Mouse (Mus musculus) limb, embryonic 12.5 days (tissue): ENCODE measurements around the gene Fam71a. TPM values are rescaled to one million over a fixed set of nuclear protein-coding genes. Genes with fewer than 3 reads are reported as not detected.

ENCODE experiments used
- ATAC-seq: fragments of 200-750 bp; cut with Nextera tagmentation; 2 replicates; pipeline ENCODE4 v1.8.0; 2017; ENCODE audit warnings: low read depth, moderate TSS enrichment; ENCODE audit not compliant: insufficient number of reproducible peaks, insufficient read depth, low FRiP score, low TSS enrichment
- H3K27ac ChIP-seq: fragments of 300-500 bp; sonication (generic); 2 replicates; pipeline ENCODE4 v1.5.1; 2016; ENCODE audit warnings: mild to moderate bottlenecking, moderate library complexity
- H3K27me3 ChIP-seq: fragments of 300-500 bp; sonication (generic); 2 replicates; pipeline ENCODE4 v1.6.1; 2016; ENCODE audit warnings: mild to moderate bottlenecking, moderate library complexity
- H3K36me3 ChIP-seq: fragments of 300-500 bp; sonication (generic); 2 replicates; pipeline ENCODE4 v1.6.1; 2016; ENCODE audit warnings: mild to moderate bottlenecking, moderate library complexity
- H3K4me1 ChIP-seq: fragments of 300-500 bp; sonication (generic); replicated peaks from 2 replicates; pipeline ENCODE4 v1.6.1; 2016
- H3K4me2 ChIP-seq: fragments of 300-500 bp; sonication (generic); 2 replicates; pipeline ENCODE4 v1.6.1; 2016; ENCODE audit warnings: mild to moderate bottlenecking, moderate library complexity
- H3K4me3 ChIP-seq: fragments of 300-500 bp; sonication (generic); replicated peaks from 2 replicates; pipeline ENCODE4 v1.5.1; 2016; ENCODE audit warnings: mild to moderate bottlenecking
- H3K9ac ChIP-seq: fragments of 300-500 bp; sonication (generic); replicated peaks from 2 replicates; pipeline ENCODE4 v1.6.1; 2016; ENCODE audit warnings: mild to moderate bottlenecking, moderate library complexity
- H3K9me3 ChIP-seq: fragments of 300-500 bp; sonication (generic); 2 replicates; pipeline ENCODE4 v1.6.1; 2016; ENCODE audit warnings: mild to moderate bottlenecking, moderate library complexity
- WGBS: fragments of 180-500 bp; shearing (Covaris S2); methylation state at CpG from one replicate; pipeline ENCODE4 v1.1.7; 2016; 5-methylcytosine and 5-hydroxymethylcytosine counted together
- polyA plus RNA-seq: library from polyadenylated mRNA; unstranded; fragments of >200 nt; fragmentation: Nextera tagmentation; extraction: Ambion mirVana; gene quantifications from 2 replicates; pipeline ENCODE4 v1.2.1, GENCODE M21; 2016

Gene Fam71a
- polyA plus RNA-seq, 1 experiment from 2014 or later = not detected

- 81% methylated on average over 11 of the region's 11 CpGs for WGBS
Observed at GRCm38 (mm10) chr1:191115514-191116238, 48.9 kb downstream of the Fam71a start.

GRCm38 (mm10) chr1:191114868-191115267 lies 49.7 kb downstream of the Fam71a start:
- Histone ChIP-seq H3K27me3 (no peaks in the 10 kb centered on the region), H3K27ac (no peak overlapping the region), H3K4me1 (peaks cover 8% of the 10 kb centered on the region; the same call in 1 of the 2 replicates), H3K4me2 (no peak overlapping the region), H3K9ac (no peak overlapping the region), H3K4me3 (no peak overlapping the region), H3K9me3 (no peaks in the 10 kb centered on the region), H3K36me3 (no peaks in the 10 kb centered on the region)
- no peak for ATAC-seq
- 71% methylated on average over 7 of the region's 7 CpGs for WGBS

More at GRCm38 (mm10) chr1:191115514-191116238, 48.9 kb downstream of the Fam71a start:
- H3K27me3 ChIP-seq = no peaks in the 10 kb centered on the region
- H3K27ac ChIP-seq = no peak overlapping the region
- no peak overlapping the region for H3K4me2 ChIP-seq
- ATAC-seq = no peak
- no peak overlapping the region for H3K9ac ChIP-seq
- H3K4me1 ChIP-seq = peaks cover 8% of the 10 kb centered on the region; the same call in 1 of the 2 replicates
- no peak overlapping the region for H3K4me3 ChIP-seq
- no peaks in the 10 kb centered on the region for H3K36me3 ChIP-seq
- no peaks in the 10 kb centered on the region for H3K9me3 ChIP-seq

Other genes with a start within 250 kb of the Fam71a start
- gene Angel2, start 239.7 kb downstream of the Fam71a start, polyA plus RNA-seq = 60.6 and 61.7 TPM in 2 replicates
- 81.8 and 82.0 TPM in 2 replicates for gene Vash2, start 185.5 kb downstream of the Fam71a start, polyA plus RNA-seq
- gene Flvcr1, start 138.7 kb downstream of the Fam71a start, polyA plus RNA-seq = 7.3 and 8.4 TPM in 2 replicates
- 0.59 TPM in 1 of 2 replicates, not detected in the other for gene Spata45, start 128.2 kb downstream of the Fam71a start, polyA plus RNA-seq
- 16.2 TPM in 2 replicates for gene Tatdn3, start 101.9 kb downstream of the Fam71a start, polyA plus RNA-seq
- gene Nsl1, start 101.8 kb downstream of the Fam71a start, polyA plus RNA-seq = 31.3 and 33.2 TPM in 2 replicates
- 11.0 and 12.2 TPM in 2 replicates for gene Batf3, start 67.0 kb downstream of the Fam71a start, polyA plus RNA-seq
- gene Atf3, start 53.2 kb upstream of the Fam71a start, polyA plus RNA-seq = 1.9 and 2.9 TPM in 2 replicates
- gene Nenf, start 153.4 kb upstream of the Fam71a start, polyA plus RNA-seq = 73.0 and 77.6 TPM in 2 replicates
- gene Tmem206, start 161.1 kb upstream of the Fam71a start, polyA plus RNA-seq = 22.8 and 23.8 TPM in 2 replicates
- gene Ppp2r5a, start 238.5 kb upstream of the Fam71a start, polyA plus RNA-seq = 11.7 and 18.7 TPM in 2 replicates